Mouse (Mus musculus) stomach, embryonic 14.5 days (tissue): Measurements from ENCODE around the gene Rnf157. TPM values are rescaled to one million over a fixed set of nuclear protein-coding genes. Genes with fewer than 3 reads are reported as not detected.
A peak's percentile ranks its signal among the peaks of the same experiment; 100 is the strongest.

Experiments
- ATAC-seq: fragments of 200-750 bp; cut with Nextera tagmentation; 2 replicates; pipeline ENCODE4 v1.8.0; 2017; ENCODE audit warnings: low read depth, moderate TSS enrichment; ENCODE audit not compliant: insufficient number of reproducible peaks, insufficient read depth, low FRiP score
- H3K27ac ChIP-seq: fragments of 300-500 bp; sonication (generic); 2 replicates; pipeline ENCODE4 v1.5.1; 2014; ENCODE audit warnings: mild to moderate bottlenecking, low read length, moderate library complexity, mixed read lengths
- H3K27me3 ChIP-seq: fragments of 300-500 bp; sonication (generic); 2 replicates; pipeline ENCODE4 v1.6.1; 2014; ENCODE audit warnings: low read length, control low read depth, mixed read lengths; ENCODE audit not compliant: control insufficient read depth, insufficient read depth
- H3K36me3 ChIP-seq: fragments of 300-500 bp; sonication (generic); 2 replicates; pipeline ENCODE4 v1.6.1; 2014; ENCODE audit warnings: mild to moderate bottlenecking, control low read depth, low read length, moderate library complexity, mixed read lengths; ENCODE audit not compliant: control insufficient read depth, insufficient read depth
- H3K4me1 ChIP-seq: fragments of 300-500 bp; sonication (generic); 2 replicates; pipeline ENCODE4 v1.6.1; 2014; ENCODE audit warnings: low read length, control low read depth, mixed read lengths; ENCODE audit not compliant: control insufficient read depth, insufficient read depth
- H3K4me2 ChIP-seq: fragments of 300-500 bp; sonication (generic); replicated peaks from 2 replicates; pipeline ENCODE4 v1.6.1; 2014; ENCODE audit warnings: low read depth, low read length, control low read depth
- H3K4me3 ChIP-seq: fragments of 300-500 bp; sonication (generic); 2 replicates; pipeline ENCODE4 v1.5.1; 2014; ENCODE audit warnings: low read depth, low read length, control low read depth
- H3K9ac ChIP-seq: fragments of 300-500 bp; sonication (generic); replicated peaks from 2 replicates; pipeline ENCODE4 v1.6.1; 2014; ENCODE audit warnings: low read depth, mild to moderate bottlenecking, control low read depth, low read length, moderate library complexity, mixed read lengths
- H3K9me3 ChIP-seq: fragments of 300-500 bp; sonication (generic); 2 replicates; pipeline ENCODE4 v1.6.1; 2016; ENCODE audit warnings: low read depth, low read length, control low read depth; ENCODE audit not compliant: control insufficient read depth
- WGBS: fragments of 180-500 bp; shearing (Covaris S2); extraction: QIAGEN DNeasy Blood & Tissue Kit; methylation state at CpG from one replicate; pipeline ENCODE4 v1.1.7; 2014; 5-methylcytosine and 5-hydroxymethylcytosine counted together
- polyA plus RNA-seq: library from polyadenylated mRNA; unstranded; fragments of >200 nt; fragmentation: Nextera tagmentation; extraction: Ambion mirVana; gene quantifications from 2 replicates; pipeline ENCODE4 v1.2.1, GENCODE M21; 2014

The Rnf157 gene
- polyA plus RNA-seq, 1 experiment from 2014 or later: 12.8 TPM

DNA sequence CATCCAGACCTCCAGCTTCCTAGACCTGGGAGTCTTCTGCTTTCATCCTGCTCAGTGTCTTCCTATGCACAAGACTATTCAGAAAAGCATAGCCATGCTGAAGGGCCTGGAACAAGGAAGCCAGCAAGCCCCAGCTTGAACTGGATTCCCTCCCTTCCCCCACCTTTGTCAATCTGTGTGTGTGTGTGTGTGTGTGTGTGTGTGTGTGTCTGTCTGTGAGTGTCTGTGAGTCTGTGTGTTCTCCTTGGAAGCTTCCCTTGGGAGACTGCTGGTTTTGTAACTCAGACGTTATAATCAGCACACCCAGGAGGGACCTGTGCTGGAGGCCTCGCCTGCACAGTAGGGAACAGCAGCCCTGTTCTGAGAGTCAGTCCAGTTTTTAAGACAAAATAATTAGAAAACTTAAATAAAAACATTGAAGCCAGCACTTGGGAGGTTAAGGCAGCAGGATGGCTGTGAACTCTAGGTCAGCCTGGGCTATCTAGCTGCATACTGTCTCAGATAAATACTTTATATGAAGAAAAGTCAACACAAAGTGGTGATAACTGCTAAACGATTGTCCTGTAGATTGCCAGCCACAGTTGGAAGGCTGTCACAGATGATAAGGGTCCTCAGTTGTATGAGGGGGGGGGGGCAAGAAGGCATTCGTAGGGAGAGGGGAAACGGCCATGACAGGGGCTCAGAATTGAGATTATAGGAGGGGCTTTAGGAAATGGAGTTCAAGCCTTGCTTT lies 23.3 kb upstream of the Rnf157 start:
- ATAC-seq: no peak
- 47% methylated on average over 5 of the region's 5 CpGs for whole genome bisulfite sequencing
- Histone ChIP-seq H3K27ac (peak overlapping the region; percentile 28; the same call in 1 of the 2 replicates), H3K4me1 (peaks cover 18% of the 10 kb centered on the region), H3K9ac (no peak overlapping the region), H3K36me3 (peaks cover 21% of the 10 kb centered on the region), H3K4me2 (peak overlapping the region; percentile 85), H3K9me3 (no peaks in the 10 kb centered on the region), H3K4me3 (peak overlapping the region; percentile 80; the same call in 1 of the 2 replicates), H3K27me3 (no peaks in the 10 kb centered on the region)

- Histone ChIP-seq H3K9ac (peak overlapping the region; percentile 80), H3K36me3 (peaks cover 21% of the 10 kb centered on the region), H3K4me1 (peaks cover 18% of the 10 kb centered on the region), H3K27ac (peak overlapping the region; percentile 93), H3K27me3 (no peaks in the 10 kb centered on the region), H3K4me3 (peak overlapping the region; percentile 80), H3K9me3 (no peaks in the 10 kb centered on the region), H3K4me2 (peak overlapping the region; percentile 85)
- ATAC-seq: no peak
- WGBS: 53% methylated on average over 12 of the region's 12 CpGs
These were observed 22.3 kb upstream of the Rnf157 start for GRCm38 (mm10) chr11:116434967-116435752.

- Histone ChIP-seq H3K4me3 (peak overlapping the region; percentile 80), H3K9ac (peak overlapping the region; percentile 80), H3K27me3 (no peaks in the 10 kb centered on the region), H3K4me2 (peak overlapping the region; percentile 85), H3K27ac (peak overlapping the region; percentile 93), H3K36me3 (peaks cover 19% of the 10 kb centered on the region), H3K9me3 (no peaks in the 10 kb centered on the region), H3K4me1 (peaks cover 22% of the 10 kb centered on the region)
- 0 out of 2 replicates have a peak, but pooled peaks have one; percentile 7 for ATAC-seq
- under 1% methylated on average over 45 of the region's 67 CpGs for WGBS
These were observed 21.6 kb upstream of the Rnf157 start for GRCm38 (mm10) chr11:116434287-116434966.

DNA sequence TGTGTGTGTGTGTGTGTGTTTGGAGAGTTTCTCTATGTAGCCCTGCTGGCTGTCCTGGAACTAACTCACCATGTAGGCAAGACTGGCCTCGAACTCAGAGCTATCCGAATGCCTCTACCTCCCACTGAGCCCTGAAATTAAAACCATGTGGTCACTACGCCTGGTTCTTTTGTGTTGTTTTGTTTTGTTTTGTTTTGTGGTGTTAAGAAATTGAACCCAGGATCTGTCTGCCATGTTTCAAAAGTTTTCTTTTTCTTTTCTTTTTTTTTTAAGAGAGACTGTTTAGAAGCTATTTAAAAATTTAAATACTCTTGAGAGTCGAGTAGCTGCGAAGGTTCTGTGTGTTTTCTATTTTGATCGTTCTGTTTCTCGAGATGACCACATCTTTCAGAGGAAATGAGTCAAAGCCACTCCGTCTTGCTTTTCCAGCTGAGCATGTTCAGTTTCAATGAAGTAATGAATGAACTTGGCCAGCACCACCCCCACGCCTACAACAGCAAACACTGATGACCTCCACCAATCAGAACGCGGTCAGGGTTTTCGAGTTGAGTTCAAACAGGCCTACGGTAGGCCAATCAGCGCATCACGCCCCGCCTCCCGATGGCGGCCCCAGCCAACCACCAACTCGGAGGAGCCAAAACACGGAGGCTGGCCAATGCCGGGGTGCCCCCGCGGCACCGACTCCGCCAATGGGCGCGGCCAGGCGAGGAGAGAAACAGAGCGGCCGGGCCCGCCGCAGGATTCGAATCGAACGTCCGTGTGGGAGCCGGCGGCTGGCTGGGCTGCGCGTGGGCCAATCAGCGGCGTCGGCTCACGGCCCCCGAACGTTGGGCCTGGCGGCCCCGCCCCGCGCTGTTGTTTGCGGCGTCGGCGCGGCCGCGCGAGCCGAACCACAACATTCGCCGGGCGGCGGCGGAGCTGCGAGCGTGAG lies 20.8 kb upstream of the Rnf157 start, which contains the start of gene Ubald2:
TSS of gene Ubald2 (plus strand) at position 739 of the 931 bp plus-strand sequence.
- 4% methylated on average over 57 of the region's 66 CpGs for WGBS
- peak within 1 kb of the TSS; percentile 93 for H3K27ac ChIP-seq
- peaks cover 12% of the 10 kb centered on the region for H3K36me3 ChIP-seq
- peak within 1 kb of the TSS; percentile 80 for H3K4me3 ChIP-seq
- peak within 1 kb of the TSS; percentile 80 for H3K9ac ChIP-seq
- H3K27me3 ChIP-seq: no peaks in the 10 kb centered on the region
- peak within 1 kb of the TSS; percentile 85 for H3K4me2 ChIP-seq
- ATAC-seq: peak; percentile 94
- H3K9me3 ChIP-seq: no peaks in the 10 kb centered on the region
- H3K4me1 ChIP-seq: peaks cover 22% of the 10 kb centered on the region

- 63% methylated on average over 8 of the region's 8 CpGs for WGBS
- no peak overlapping the region for H3K9ac ChIP-seq
- ATAC-seq: no peak
- peaks cover 22% of the 10 kb centered on the region for H3K4me1 ChIP-seq
- H3K4me2 ChIP-seq: no peak overlapping the region; the same call in 1 of the 2 replicates
- H3K36me3 ChIP-seq: peaks cover 11% of the 10 kb centered on the region
- H3K27me3 ChIP-seq: no peaks in the 10 kb centered on the region
- H3K9me3 ChIP-seq: no peaks in the 10 kb centered on the region
- no peak overlapping the region for H3K4me3 ChIP-seq
- H3K27ac ChIP-seq: peak overlapping the region; percentile 74; the same call in 1 of the 2 replicates
These were observed 19.9 kb upstream of the Rnf157 start for GRCm38 (mm10) chr11:116432593-116433355.

DNA sequence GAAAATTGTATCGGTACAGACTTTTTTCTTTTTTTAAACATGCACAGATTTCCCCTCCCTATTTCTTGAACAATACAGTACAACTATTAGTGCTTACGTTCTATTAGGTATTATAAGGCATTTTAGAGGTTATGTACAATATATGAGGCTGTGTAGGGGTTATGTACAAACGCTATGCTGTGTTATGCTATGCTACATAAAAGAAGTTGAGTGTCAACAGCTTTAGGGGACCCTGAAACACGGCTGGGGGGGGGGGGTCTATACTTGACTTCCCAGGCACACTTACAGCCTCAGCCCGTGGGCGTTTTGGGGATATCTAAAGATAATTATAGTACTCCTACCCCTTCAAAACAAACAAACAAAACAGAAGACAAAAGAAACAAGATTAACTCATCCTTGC lies 19.3 kb upstream of the Rnf157 start:
- Histone ChIP-seq H3K4me2 (no peak overlapping the region), H3K27ac (peak overlapping the region; percentile 74), H3K36me3 (peaks cover 5% of the 10 kb centered on the region), H3K27me3 (no peaks in the 10 kb centered on the region), H3K4me1 (peaks cover 22% of the 10 kb centered on the region), H3K9ac (no peak overlapping the region), H3K9me3 (no peaks in the 10 kb centered on the region), H3K4me3 (no peak overlapping the region)
- WGBS: 60% methylated on average over 6 of the region's 6 CpGs
- no peak for ATAC-seq

- Histone ChIP-seq H3K9ac (no peak overlapping the region), H3K27ac (peak overlapping the region; percentile 74), H3K36me3 (no peaks in the 10 kb centered on the region), H3K27me3 (no peaks in the 10 kb centered on the region), H3K4me1 (peaks cover 16% of the 10 kb centered on the region), H3K4me2 (peak overlapping the region; percentile 25), H3K9me3 (no peaks in the 10 kb centered on the region), H3K4me3 (no peak overlapping the region)
- ATAC-seq: no peak
- WGBS: 45% methylated on average over 11 of the region's 11 CpGs
These were observed 18.7 kb upstream of the Rnf157 start for GRCm38 (mm10) chr11:116431428-116432077.
